18 mouse cellular contexts compared by ENCODE assay signal in genomic region chr13:98186179-98186578, GRCm38 (mm10). TPM values are rescaled to one million over a fixed set of nuclear protein-coding genes. Genes with fewer than 3 reads are reported as not detected.
DNase-seq lines count a peak whose midpoint lies in the region; ATAC-seq lines count a peak whose summit lies in the region.
"Had no signal": no experiment of that assay in that cellular context is flagged by ENCODE, and none has a peak within 500 bp of the region (broad histone marks: within the 10 kb centered on the region; RNA-seq: fewer than 3 reads in every experiment).

No protein-coding gene starts in this region.

- peaks cover 5% of the 10 kb centered on the region; the same call in 1 of the 2 replicates for H3K4me1 ChIP-seq in midbrain, embryonic 16.5 days (ENCODE audit: control insufficient read depth, insufficient read depth, low read length)
- H3K4me1 ChIP-seq in midbrain, embryonic 15.5 days: 0 out of 2 replicates have a peak, but pooled peaks cover 5% of the 10 kb centered on the region
- peaks cover 45% of the 10 kb centered on the region for H3K4me1 ChIP-seq in brown adipose tissue, adult 24 weeks (ENCODE audit: control insufficient read depth, insufficient read depth, insufficient read length, low read length)
- H3K4me1 ChIP-seq in kidney, embryonic 16.5 days (ENCODE audit: insufficient read depth, low read length): 0 out of 2 replicates have a peak, but pooled peaks cover 4% of the 10 kb centered on the region

- no peaks in the 10 kb centered on the region for H3K36me3 ChIP-seq in midbrain, embryonic 16.5 days (ENCODE audit: control insufficient read depth, insufficient read depth, low read length)
- H3K36me3 ChIP-seq in midbrain, embryonic 15.5 days (replicated peaks): no peaks in the 10 kb centered on the region
- H3K36me3 ChIP-seq in kidney, embryonic 16.5 days (ENCODE audit: insufficient read depth, low read length): no peaks in the 10 kb centered on the region

- H3K27ac ChIP-seq in midbrain, embryonic 16.5 days (ENCODE audit: low read length): 0 out of 2 replicates have a peak overlapping the region, but pooled peaks have one; percentile 22
- H3K27ac ChIP-seq in midbrain, embryonic 15.5 days: no peak overlapping the region
- peak overlapping the region; percentile 81 for H3K27ac ChIP-seq in brown adipose tissue, adult 24 weeks (replicated peaks; ENCODE audit: low read depth, low read length)
- H3K27ac ChIP-seq in kidney, embryonic 16.5 days (ENCODE audit: low read length): no peak overlapping the region
- H3K27ac ChIP-seq: hindbrain, embryonic 14.5 days had no signal

- no peak overlapping the region for H3K4me2 ChIP-seq in midbrain, embryonic 16.5 days (ENCODE audit: low read length)
- H3K4me2 ChIP-seq in midbrain, embryonic 15.5 days: no peak overlapping the region
- no peak overlapping the region for H3K4me2 ChIP-seq in kidney, embryonic 16.5 days (replicated peaks; ENCODE audit: low read depth, low read length)
- H3K4me2 ChIP-seq: hindbrain, embryonic 14.5 days; lung, embryonic 14.5 days had no signal

- H3K27me3 ChIP-seq in midbrain, embryonic 16.5 days (ENCODE audit: control insufficient read depth, insufficient read depth, low read depth, low read length): no peaks in the 10 kb centered on the region
- H3K27me3 ChIP-seq in midbrain, embryonic 15.5 days (replicated peaks): no peaks in the 10 kb centered on the region
- no peaks in the 10 kb centered on the region for H3K27me3 ChIP-seq in kidney, embryonic 16.5 days (ENCODE audit: insufficient read depth, low read length)

- DNase-seq in frontal cortex, postnatal 25 days (ENCODE audit: low spot score in 2 of 2): no peak
- peak; percentile 50 for DNase-seq in right cerebral cortex, postnatal 14 days
- no peak for DNase-seq in spleen, adult 12 weeks (ENCODE audit: low spot score)
- DNase-seq: B cell, adult 2 months; cerebellum, adult 9-10 months; embryo, embryonic 11 days; gastrocnemius, postnatal 10 days; heart, postnatal 10 days; kidney, adult 11 months; kidney, postnatal 25 days; lung, embryonic 14.5 days had no signal

- 47% methylated on average over 5 of the region's 5 CpGs for WGBS in midbrain, embryonic 16.5 days
- WGBS in midbrain, embryonic 15.5 days: 45% methylated on average over 5 of the region's 5 CpGs
- 65% methylated on average over 5 of the region's 5 CpGs for WGBS in kidney, embryonic 16.5 days

- peak; percentile 44 for ATAC-seq in frontal cortex, adult (ENCODE audit: low TSS enrichment)
- no peak for ATAC-seq in midbrain, embryonic 16.5 days
- ATAC-seq in midbrain, embryonic 15.5 days (replicated peaks): no peak
- no peak for ATAC-seq in kidney, embryonic 16.5 days (ENCODE audit: low FRiP score, low TSS enrichment)

- no peak overlapping the region for H3K9ac ChIP-seq in midbrain, embryonic 16.5 days (ENCODE audit: low read depth, low read length)
- H3K9ac ChIP-seq in midbrain, embryonic 15.5 days: no peak overlapping the region
- no peak overlapping the region for H3K9ac ChIP-seq in kidney, embryonic 16.5 days (replicated peaks; ENCODE audit: low read length)
- H3K9ac ChIP-seq: hindbrain, embryonic 14.5 days; lung, embryonic 14.5 days had no signal

- H3K9me3 ChIP-seq in midbrain, embryonic 16.5 days (replicated peaks; ENCODE audit: control insufficient read depth, low read length, poor library complexity, severe bottlenecking): no peaks in the 10 kb centered on the region
- no peaks in the 10 kb centered on the region for H3K9me3 ChIP-seq in midbrain, embryonic 15.5 days
- H3K9me3 ChIP-seq in kidney, embryonic 16.5 days (ENCODE audit: low read length): no peaks in the 10 kb centered on the region

- no peak overlapping the region for H3K4me3 ChIP-seq in midbrain, embryonic 16.5 days (ENCODE audit: low read depth, low read length)
- H3K4me3 ChIP-seq in midbrain, embryonic 15.5 days: no peak overlapping the region
- H3K4me3 ChIP-seq in brown adipose tissue, adult 24 weeks (ENCODE audit: insufficient read depth, low read depth, low read length): no peak overlapping the region
- no peak overlapping the region for H3K4me3 ChIP-seq in kidney, embryonic 16.5 days (ENCODE audit: low read length)
- H3K4me3 ChIP-seq: erythroblast, embryonic 14.5 days had no signal

RNA-seq across cellular contexts. Expression of gene Arhgef28, which starts 20.1 kb away (rescaled TPM):
- polyA plus RNA-seq in midbrain, embryonic 16.5 days (2015; fragmentation: Nextera tagmentation; extraction: Ambion mirVana): 33.3 and 35.1 TPM in 2 replicates
- 27.0 and 27.5 TPM in 2 replicates for polyA plus RNA-seq in midbrain, embryonic 15.5 days (2015; fragmentation: Nextera tagmentation; extraction: Ambion mirVana)
- 14.1 and 14.8 TPM in 2 replicates for polyA plus RNA-seq in brown adipose tissue, adult 24 weeks (2012; ENCODE audit: insufficient read depth, insufficient read length, missing spikeins)
- polyA plus RNA-seq in kidney, embryonic 16.5 days (2015; fragmentation: Nextera tagmentation; extraction: Ambion mirVana): 45.1 and 51.2 TPM in 2 replicates

Comparison
In these comparisons a context has a peak if more than half of its experiments do, and no peak if none do; other contexts are left out.
1. H3K27ac ChIP-seq: peak in midbrain, embryonic 16.5 days (single experiment) and brown adipose tissue, adult 24 weeks (single experiment); none in midbrain, embryonic 15.5 days (single experiment) and kidney, embryonic 16.5 days (single experiment).